Mouse (Mus musculus): ENCODE results near the gene Syt12.

The Syt12 gene

DNA sequence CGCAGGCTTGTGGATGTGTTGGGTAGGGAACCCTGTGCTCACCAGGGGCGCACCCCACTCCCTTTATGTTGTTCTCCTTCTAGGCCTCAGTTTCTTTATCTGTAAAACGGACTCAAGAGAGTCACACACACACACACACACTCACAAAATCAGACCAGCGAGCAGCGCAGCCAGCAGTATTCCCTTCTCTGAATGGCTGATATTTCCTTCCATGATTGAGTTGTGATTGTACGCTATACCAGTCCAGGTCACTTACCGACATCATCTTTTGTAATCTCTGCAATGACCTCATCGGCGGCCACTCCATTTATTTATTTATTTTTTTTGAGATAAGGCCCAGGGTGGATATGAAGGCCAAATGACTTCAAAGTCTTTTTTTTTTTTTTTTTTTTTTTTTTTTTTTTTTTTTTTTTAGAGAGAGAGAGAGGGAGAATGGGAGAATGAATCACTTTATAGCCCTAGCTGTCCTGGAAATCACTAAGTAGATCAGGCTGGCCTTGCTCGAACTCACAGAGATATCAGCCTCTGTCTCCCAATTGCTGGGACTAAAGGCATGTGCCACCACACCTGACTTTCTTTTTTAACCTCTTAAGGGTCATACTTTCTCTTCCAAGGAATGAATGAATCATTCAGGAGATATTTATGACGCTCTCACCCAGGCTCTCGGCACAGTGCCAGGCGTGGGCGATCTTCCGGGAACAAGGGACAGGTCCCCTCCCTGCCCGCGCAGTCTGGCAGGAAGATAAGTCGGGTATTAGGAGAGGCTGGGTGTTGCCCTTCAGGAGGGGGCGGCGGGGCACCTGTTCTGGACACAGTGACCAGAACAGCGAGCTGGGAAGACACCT, at the start of gene Syt12:
Gene Syt12, minus strand, starts transcription at position 103 of the 845 bp plus-strand sequence.
- DNase-seq (ENCODE audit: low spot score in 2 of 2), result peak in 1 of 2 experiments; percentile 22

DNA sequence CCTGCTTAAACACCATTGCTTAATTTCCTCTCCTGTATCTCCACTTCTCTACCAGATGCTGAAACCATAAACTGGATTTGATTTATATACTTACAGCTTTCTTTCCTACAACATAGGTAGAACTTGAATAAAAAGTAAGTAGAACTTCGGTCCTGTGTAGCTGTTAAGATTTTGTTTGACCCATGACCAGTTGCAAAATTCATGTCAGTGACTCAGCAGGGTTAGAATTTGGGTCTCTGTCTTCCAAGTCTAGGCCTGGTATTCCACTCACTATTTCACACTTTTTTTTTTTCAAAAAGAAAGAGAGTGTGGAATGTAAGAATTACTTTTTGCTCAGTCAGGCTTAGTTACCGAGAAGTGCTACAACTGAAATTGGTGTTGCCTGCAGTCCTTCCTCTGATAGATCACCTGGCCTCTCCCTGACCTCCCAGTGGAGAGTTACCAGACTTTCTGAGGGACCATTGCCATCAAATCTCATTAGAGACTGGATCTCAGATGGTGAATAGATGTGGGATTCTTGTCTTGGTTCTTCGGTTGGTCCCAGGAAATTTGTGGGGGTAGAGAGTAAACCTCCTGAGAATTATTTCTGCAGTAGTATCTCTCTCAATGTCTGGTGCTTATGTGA, 44.3 kb upstream of the Syt12 start:
- no peak for DNase-seq (ENCODE audit: low spot score in 2 of 2)

DNA sequence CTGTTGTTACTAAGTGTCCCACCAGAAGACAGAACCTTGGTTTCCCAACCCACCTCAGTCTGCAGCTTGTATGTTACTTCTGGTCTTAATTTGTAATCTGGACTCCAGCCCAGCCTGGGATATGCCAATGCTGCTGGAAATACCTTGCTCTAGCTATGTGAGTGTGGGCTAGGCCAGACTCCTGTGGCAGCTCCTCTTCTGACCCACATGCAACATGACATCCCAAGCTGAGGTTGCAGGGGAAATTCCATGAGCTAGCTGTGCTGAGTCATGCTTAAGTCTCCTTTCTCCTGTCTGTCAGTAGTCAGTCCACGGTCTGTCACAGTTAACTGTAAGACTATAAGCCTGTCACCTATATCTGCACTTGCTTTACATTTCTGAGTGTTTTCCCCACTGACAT, 40.2 kb upstream of the Syt12 start:
- DNase-seq (ENCODE audit: low spot score in 2 of 2), result no peak

DNA sequence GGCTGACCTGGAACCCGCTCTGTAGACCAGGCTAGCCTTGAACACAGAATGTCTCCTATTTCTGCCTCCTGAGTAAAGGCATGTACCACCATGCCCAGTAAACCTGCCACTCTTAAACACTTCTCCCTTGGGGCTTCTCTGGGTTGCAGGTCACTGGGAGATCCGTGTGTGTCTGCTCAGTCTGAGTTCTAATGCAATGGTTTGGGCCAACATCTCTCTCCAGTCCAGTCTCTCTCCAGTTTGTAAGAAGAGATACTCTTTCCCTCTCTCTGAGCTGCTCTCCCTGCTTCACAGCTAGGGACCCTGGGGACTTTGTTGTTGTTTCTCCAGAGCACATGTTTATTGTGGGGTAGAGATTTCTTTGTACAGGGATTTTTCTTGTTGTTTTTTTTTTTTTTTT, 39.0 kb upstream of the Syt12 start:
- DNase-seq (ENCODE audit: low spot score in 2 of 2), result no peak

DNA sequence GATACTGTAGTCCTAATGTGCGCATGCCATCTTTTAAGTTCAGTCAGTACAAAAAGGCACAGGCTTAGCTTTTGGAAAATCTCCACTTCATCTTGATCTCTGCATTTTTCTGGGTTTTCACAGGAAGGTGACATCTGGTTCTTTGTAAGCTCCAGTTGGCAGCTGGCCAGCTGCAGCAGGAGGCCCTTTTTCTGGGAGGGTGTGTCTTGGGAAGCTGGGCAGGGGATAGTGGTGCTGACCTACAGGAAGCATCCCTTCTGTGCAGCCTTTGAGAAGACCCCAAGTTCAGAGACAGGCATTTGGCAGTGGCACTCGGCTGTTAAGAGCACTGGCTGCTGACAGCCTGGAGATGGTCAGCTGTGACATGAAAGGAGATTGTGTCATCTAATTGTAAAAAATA, 38.5 kb upstream of the Syt12 start:
- DNase-seq (ENCODE audit: low spot score in 2 of 2), result no peak

DNA sequence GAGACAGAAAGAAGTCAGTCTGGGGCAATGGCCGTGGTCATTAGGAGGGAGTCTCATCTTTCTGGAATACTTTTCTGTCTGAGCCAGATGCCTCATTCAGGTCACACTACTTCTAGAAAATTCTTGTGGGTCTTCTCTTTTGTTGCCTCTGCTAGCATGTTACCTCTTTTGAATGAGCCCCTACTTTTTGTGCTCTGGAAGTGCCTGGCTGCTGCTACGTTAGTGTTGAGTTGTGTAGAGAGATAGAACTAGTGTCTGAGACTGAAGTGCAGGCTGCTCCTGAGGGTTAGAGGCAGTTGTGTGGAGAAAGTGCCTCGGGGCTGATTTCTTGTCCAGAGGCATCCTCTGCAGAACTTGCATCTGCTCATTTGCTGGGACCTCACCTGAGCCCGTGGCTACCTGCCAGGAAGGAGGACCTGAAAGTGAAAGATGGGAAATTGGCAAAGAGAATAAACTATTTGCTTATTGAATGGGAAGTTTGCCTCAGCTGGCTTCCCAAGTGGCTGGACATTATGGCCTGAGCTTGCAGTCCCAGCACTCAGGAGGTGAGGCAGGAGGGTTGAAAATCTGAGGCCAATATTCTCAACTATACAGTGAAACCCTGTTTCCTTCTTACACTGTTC, 36.1 kb upstream of the Syt12 start:
- DNase-seq (ENCODE audit: low spot score in 2 of 2), result no peak

DNA sequence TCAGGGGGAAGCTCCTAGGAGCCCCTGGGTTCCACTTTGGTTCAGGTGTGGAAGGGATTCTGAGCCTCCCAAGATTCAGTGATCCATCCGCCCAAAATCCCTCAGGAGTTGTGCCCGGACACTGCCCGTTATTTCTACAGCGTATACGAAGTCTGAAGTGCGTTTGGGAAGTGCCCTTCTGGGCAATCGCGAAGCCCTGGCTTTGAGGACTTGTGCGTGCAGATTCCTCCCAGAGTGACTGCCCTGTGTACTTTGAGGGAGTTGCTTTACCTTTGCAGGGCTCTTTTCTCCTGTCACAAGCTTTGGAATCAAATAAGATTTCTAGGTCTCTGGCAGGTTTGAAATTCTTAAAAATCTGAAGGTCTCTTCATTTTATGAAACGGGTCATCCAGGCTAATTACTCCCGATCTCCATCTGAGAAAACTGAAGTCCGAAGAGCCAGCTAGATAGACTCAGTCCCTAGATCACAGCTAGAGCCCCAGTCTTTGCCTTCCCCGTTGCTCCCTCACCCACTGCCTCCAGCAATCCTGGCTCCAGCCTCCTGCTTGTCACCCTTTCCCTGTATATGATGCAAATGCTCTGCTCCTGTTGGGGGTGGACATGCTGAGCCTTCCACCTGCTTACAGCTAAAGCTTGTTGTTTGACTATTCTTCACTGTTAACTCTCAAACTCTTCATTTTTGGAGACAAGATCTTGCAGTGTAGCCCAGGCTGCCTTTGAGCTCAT, 34.0 kb upstream of the Syt12 start:
- DNase-seq (ENCODE audit: low spot score in 2 of 2), result no peak

DNA sequence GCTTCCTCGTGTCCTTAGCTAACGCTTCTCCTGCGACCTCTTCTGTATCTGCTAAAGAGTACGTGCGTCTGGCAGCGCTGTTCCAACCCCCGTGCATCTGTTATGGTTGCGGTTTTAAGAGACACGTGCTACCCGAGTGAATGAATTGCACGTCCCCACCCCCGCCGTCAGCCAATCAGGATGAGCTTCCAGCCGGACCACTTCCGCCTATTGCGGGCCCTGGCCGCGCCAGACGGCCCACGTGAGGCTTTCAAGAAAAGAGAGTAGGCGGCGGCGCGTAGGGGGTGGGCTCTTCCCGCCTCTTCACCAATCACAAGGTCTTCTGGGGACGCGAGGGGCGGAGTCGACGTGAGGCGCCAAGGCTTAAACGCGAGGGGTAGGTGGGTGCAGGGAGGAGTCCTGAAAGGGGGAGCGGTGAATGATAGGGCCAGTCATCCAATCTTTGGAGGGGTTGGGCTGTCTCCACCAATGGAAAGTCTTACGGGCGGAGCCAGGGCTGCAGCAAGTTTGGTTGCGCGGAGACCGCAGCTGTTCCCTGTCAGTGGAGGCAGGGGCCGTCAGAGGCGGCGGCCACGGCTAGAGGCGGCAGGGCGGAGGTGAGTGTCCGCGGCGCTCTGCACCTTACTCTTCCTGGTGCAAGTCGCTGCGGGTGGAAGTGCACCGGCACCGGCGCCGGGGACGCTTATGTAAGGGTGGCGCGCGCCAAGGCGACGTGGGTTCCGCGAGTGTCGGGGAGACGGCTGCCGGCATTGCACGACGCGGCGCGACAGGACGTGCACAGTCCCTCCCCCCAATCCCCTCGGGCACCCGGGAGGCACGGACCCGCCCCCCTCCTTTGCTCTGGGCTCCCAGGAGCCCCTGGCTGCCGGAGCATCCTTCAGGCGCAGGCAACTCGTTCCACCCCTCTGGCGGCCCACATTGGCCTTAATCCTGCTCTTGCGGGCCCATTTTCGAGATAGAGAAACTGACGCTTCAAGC, 33.0 kb upstream of the Syt12 start, which contains the start of gene Pcx:
Gene Pcx, plus strand, starts transcription at position 487 of the 978 bp plus-strand sequence.
- peak; percentile 97 to 99 for DNase-seq (ENCODE audit: low spot score in 2 of 2)

DNA sequence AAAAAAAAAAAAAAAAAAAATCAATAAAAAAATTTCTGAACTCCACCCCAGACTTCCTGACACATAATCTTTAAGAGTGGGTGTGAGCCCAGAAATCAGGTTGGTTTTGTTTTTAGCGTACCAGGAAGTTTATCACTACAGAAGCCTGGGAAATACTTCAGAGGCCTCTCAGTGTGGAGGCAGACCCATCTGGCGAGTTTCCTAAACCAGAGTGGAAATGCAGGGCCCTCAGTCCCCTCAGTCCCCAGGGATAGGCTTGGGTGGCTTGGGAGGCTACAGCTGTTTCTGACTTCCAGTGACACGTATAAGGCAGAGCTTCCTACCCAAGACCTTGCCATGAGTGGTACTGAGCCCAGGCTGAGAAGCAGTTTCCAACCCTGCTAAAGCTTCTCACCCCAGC, 30.5 kb upstream of the Syt12 start:
- no peak for DNase-seq (ENCODE audit: low spot score in 2 of 2)

DNA sequence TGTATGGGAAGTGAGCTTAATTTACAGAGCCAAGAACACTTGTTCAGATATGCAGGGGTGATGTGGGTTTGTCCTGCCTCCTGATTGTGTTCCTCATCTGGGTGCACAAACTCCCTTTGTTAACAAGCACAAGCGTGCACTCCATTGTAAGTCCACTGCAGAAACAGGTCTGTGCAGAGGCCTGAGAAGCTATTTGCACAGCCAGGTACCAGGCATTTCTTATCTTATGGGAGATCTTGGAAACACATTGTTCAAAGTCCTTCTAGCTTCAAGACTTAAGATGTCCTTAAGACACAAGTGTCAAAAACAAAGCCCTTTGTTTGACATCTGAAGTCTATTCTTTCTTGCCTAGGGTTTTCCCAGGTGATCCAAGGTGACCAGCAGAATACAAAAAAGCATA, 27.6 kb upstream of the Syt12 start:
- no peak for DNase-seq (ENCODE audit: low spot score in 2 of 2)

DNA sequence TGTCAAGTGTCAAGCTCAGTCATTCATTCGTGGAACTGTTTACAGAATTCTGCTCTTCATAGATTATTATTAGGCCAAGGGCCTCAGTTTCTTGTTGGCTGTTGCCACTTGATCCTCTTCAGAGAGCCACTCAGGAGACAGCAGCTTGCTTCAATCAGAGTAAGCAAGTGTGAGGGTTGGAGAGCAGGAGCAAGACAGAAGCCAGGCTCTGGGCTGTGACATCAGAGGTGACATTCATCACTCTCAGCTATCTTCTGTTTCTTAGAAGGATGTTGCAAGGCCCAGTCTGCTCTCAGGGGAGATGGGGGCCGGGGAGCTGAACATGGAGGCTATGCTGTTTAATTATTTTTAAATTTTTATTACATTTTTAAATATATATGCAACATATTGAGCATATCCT, 25.5 kb upstream of the Syt12 start:
- DNase-seq (ENCODE audit: low spot score in 2 of 2), result no peak

DNA sequence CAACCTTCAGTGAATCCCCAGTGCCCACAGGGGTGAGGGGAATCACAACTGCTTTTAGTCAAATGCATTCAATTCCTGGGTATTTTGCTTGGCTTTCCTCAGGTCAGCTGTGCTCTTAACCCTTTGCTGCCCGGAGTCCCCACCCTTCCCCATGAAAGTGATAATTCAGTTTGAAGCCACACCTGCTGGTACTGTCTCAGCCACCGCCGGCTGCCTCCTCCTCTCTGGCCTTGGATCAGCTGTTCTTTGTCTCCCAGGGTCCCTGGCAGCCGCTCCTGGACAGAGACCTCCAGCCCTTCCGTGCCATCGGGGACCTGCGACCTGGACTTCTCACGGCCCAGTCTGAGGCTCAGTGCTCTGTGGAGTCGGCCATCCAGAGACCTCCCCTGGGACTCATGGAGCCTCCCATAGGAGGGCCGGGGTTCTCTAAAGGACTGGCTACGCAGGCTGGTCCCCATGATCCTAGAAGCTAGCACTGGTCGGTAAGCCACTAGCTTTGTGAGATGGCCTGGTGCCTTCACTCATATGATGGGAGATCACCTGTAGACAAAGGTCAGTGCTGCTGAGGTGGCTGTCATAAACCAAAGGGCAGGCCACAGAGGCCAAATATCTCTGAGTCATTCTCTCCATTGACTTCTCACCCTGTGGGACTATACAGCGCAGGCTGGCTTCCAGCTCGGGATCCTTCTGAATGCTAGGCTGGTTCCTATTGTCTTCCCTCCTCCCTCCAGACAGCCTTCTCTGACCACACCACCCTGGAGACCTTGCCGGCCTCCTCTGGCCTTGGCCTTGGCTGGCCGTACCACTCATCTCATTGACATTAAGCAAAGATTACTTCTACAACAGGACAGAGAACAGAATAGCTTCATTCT, 21.1 kb upstream of the Syt12 start, which contains the start of gene 2010003K11Rik:
Gene 2010003K11Rik, minus strand, starts transcription at position 522 of the 872 bp plus-strand sequence.
- DNase-seq (ENCODE audit: low spot score in 2 of 2), result no peak

DNA sequence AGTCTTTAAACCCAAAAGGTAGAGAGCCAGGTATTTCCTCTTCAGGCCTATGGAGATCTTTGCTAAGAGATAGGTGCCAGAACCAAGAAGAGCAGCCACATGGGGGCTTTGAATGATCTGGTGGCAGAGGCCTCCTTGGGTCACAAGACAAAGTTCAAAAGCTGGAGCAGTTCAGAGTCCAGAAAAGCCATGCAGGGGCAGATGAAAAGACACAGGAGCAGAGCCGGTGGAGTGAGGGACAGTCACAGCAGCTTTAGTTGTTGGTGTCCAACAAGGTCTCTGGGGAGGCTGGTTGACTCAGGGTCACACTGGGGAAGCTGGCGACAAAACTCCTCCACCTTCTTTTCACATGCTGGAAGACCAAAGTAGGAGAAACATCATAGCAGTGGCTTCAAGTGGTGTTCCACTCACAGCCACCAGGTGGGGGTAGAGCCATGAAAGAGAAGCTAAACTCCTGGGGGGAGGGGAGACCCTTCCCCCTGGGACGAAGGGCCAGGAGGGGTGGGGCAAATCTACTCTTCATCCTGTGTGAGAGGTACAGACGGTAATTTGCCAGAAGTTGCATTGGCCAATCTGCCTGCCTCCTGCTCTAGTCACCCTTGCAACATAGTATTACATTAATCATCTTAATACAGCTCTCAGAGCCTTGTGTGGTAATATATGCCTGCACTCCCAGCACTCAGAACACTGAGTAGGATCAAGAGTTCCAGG, 20.2 kb upstream of the Syt12 start:
- peak; percentile 46 to 48 for DNase-seq (ENCODE audit: low spot score in 2 of 2)

DNA sequence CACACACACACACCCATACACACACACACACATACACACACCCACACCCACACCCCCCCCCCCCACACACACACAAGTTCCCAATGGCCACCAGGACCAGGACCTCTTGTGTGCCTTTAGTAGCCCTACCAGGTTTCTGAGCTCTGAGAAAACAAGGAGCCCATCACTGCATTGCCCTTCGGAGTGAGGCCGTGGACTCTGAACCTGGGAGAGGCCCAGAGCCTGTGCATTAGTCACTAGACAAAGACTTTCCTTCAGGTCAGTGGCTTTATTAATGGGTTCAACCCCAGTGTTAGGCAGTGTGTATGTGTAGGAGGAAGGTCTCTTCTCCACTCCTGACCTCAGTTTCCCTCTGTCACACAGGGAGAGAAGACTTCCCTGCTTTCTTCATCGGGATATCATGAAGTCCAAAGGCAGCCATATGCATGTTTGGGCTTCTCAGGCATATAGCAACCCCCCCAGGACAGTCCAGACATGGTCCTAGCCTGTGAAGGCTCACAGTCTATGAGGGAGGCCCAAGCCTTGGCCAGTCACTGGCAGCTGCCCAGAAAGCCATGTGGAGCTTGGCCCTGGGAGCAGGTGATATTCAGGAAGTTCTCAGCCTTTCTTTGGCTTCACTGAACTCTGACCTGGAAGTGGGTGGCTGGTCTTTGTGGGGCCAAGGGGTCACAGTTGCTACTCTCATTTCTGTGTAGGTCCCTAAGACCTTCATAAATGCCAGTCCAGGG, 19.5 kb upstream of the Syt12 start:
- DNase-seq (ENCODE audit: low spot score in 2 of 2), result no peak

DNA sequence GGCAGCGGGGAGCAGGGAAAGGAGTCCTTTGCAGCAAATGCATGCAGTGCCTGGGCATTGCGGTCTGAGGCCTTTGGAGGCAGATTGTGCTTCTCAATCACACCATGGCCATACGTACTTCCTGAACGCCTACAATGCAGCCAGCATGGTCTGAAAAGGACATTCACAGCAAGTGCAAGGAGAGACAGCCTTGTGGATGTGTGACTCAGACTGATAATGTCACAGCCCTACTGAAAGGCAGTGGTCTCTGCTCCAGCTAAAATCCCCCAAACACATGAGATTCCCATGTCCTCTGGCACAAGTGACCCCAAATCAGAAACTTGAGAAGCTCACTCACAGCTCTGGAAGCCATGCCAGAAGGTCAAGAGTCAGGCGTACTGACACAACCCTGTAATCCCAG, 18.6 kb upstream of the Syt12 start:
- DNase-seq (ENCODE audit: low spot score in 2 of 2), result no peak

DNA sequence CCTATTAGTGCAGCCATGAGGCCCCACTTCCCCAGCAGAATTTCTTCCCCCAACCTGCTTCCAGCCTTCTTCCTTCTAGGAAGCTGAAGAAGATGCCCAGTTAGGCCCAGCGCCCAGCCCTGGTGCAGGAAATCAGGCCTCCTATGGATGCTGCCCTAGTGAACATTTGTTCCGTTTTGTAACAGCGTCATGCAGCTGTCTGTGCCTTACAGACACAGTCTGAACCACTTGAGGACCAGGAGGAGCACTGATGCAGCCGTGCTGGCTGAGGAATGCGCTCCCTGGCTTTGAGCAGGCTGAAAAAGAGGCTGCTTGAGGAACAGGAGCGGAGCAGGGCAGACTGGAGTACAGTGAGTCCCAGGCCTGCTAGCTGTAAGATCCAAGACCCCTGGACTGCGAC, 17.5 kb upstream of the Syt12 start:
- DNase-seq (ENCODE audit: low spot score in 2 of 2), result no peak

DNA sequence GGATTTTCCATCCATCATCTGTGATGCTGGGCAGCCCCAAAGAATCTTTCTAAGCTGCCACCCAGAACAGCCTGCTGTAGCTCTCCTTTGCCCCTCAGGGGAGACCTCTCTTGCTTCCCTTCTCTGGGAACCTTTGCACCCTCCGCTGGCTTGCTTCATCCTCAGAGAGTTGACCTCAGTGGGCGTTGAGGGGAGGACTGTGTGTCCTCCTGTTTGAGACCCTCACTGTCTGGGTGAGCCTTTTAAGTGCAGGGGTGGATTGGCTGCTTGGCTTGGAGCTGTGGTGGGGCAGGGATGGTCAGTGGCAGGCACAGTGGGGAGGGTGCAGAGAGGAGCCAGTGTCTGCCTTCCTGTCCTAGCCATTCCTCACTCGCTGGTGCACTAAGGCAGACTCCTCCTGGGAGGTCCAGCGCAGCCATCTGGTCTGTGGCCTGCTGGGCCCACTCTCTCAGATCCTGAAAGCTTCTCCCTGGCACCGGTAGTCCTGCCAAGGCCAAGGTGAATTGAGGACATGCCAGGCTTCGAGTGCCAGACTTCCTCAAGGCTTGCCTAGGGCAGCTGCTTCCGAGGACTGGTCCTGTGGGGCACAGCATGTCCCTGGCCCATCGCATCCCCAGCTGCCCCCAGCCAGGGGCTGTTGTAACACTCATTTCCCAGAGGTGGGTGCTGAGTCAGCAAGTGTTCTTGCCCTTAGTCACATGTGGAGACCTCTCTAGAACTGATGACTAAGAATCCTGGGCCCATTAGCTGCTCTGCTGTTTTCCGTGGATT, 15.5 kb upstream of the Syt12 start:
- no peak for DNase-seq (ENCODE audit: low spot score in 2 of 2)

Data from urinary bladder, adult 18-20 months (tissue).